Mouse (Mus musculus): Measurements from ENCODE around the gene Zfp61.

The Zfp61 gene

DNA sequence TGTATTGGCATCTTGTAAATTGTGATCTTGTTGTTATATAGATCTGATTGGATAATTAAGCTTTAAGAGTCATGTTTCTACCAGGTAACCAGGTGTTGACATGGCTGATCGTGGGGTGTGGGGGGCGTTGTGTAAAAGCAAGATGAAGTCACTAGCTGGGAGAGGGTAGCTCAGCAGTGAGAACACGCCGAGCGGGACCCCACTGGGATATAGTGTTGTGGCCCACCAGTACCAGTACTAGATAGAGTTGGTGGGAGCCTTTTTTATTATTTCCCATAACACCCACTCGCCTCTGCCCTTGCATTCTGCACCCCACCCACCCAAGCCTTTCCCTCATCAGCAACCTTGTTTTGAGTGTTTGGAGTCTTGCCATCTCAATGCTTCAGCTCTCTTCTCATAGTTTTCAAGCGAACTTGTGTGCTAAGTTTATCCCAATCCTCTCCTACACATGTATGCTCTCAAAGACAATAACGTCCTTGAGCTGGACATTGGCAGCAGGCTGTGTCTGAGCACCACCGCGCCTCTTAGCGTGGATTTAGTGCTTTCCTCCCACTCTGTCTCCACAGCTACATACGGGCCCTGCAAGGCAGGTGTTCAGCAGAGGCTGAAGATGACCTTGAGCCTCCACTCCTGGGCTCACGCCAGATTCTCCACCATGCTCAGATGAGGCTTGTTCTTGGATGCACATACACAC is 41.6 kb downstream of the Zfp61 start:
- DNase-seq (ENCODE audit: low read depth), result no peak

DNA sequence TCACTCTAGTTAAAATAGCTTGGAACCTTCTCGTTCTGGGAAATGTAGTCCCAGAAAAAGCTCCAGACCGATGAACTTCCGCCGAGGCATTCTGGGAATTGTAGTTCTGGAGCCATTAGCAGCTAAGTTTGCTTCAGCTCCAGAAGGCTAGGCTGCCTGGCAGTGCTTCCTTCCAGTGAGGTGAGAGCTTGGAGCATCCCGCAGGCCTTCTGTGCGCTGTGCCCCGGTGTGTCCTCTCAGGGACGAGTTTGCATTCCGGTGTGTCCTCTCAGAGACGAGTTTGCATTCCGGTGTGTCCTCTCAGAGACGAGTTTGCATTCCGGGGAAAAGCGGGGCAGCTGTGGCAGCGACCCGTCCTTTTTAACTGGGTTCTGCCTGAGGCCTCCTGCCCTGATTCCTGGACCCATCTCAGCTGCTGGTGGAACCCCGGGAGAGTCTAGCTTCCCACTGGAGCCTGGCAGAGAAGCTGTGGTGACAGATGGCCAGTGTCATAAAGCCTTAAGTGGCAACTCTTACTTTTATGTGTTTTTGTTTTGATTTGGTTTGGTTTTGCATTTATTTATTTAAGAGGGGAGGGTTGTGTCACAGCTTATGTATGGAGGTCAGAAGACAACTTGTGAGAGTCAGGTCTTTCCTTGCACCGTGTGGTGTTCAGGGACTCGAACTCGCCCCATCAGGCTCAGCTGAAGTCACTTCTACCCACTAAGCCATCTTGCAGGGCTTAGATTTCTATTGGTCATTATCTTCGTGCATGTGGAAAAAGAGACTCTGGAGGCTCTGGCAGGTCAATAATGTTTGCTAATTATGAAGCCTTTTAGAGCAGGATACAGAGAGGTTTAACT is 46.2 kb downstream of the Zfp61 start, which contains the start of gene Zfp108:
Gene Zfp108 (plus strand): TSS at position 162 of the 842 bp plus-strand sequence.
- DNase-seq (ENCODE audit: low read depth), result peak; percentile 91

DNA sequence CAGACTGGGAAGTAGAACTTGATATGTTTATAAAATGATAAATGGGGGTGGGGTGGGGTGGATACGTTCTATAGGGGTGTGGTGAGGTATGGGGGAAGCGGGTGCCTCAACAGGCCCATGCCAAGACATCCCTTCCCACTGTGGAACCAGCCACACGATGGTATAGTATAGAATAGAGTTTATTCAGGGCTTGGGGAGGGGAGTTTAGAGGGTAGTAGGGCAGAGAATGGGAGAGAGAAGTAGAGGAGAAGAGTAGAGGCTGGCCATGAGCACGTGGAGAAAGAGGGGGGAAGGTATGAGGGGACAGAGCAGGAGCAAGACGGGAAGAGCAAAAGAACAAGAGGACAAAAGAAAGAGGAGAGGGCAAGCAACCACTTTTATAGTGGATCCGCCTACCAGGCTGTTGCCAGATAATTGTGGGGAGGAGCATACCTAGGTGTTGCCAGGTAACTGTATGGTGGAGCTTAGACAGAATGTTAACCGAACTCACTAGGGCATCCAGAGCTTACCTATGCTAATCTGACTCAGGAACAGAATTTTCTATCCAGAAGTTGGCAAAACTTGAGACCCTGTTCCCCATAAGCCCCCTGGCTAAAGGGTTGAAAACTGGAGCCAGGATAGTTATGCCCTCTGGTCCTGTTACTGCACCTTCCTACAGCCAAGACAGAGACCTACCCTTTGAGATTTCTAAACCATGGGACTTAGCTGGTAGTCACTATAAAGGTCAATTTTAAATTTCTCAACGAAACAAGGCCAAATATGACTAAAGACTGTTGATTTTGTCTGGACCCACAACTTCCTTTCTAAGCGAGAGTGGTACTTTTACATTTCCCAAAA is 47.0 kb downstream of the Zfp61 start:
- no peak for DNase-seq (ENCODE audit: low read depth)
